Mouse (Mus musculus): ENCODE measurements around the gene Tbxa2r. TPM values are rescaled to one million over a fixed set of nuclear protein-coding genes. Genes with fewer than 3 reads are reported as not detected.

The Tbxa2r gene
- total and polyA plus RNA-seq, 3 experiments, result 0.12 to 0.30 (median 0.13) TPM

DNA sequence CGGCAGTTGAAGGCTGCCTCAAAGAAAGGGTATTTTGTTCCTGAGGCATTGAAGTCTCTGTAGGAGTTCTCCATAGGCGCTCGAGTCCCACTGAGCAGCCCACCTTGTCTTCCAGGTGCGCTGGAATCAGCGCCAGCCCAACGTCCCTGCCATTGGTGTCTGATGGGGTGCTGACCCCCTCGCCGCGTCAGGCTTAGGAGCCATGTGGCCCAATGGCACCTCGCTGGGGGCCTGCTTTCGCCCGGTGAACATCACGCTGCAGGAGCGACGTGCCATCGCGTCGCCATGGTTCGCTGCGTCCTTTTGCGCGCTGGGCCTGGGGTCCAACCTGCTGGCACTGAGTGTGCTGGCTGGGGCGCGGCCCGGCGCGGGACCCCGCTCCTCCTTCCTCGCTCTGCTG, 3.7 kb downstream of the Tbxa2r start:
- Histone ChIP-seq H3K27me3 (replicated peaks) (peaks cover under 1% of the 10 kb centered on the region), H3K36me3 (replicated peaks in 1 of 2; ENCODE audit: control insufficient read depth in 1 of 2, insufficient read depth in 1 of 2, low read length in 1 of 2) (peaks cover under 1 to 32% of the 10 kb centered on the region in 2 experiments), H3K9me3 (replicated peaks; ENCODE audit: low read length) (no peaks in the 10 kb centered on the region), H3K4me3 (replicated peaks in 1 of 3; ENCODE audit: low read depth in 2 of 3, low read length in 2 of 3, poor library complexity in 1 of 3) (no peak overlapping the region), H3K4me2 (ENCODE audit: insufficient read depth, low read depth, poor library complexity, severe bottlenecking) (no peak overlapping the region), H3K79me2 (replicated peaks; ENCODE audit: control insufficient read depth, extremely low read depth, insufficient read depth, poor library complexity, severe bottlenecking) (no peaks in the 10 kb centered on the region), H3K9ac (ENCODE audit: insufficient read depth, low read depth) (no peak overlapping the region), H3K27ac (ENCODE audit: insufficient read depth, low read depth) (no peak overlapping the region), H3K4me1 (ENCODE audit: control insufficient read depth in 1 of 2, insufficient read depth in 2 of 2) (peaks cover 6 to 24% of the 10 kb centered on the region in 2 experiments)
- dilution Hi-C loops (cut with MboI; ENCODE audit: extremely low pct_ligation_motif_present, extremely low pct_unique_long_range_greater_than_20kb, low sequenced_read_pairs), result no loop called here
- in situ Hi-C loops (cut with MboI; ENCODE audit: low pct_ligation_motif_present, low pct_unique_long_range_greater_than_20kb, low sequenced_read_pairs), result no loop called here
- DNase-seq (ENCODE audit: extremely low read depth), result no peak
- TF ChIP-seq TCF12 (IDR thresholded peaks at IDR 0.05; ENCODE audit: low read depth, low read length) (no peak), UBTF (IDR thresholded peaks at IDR 0.05; ENCODE audit: low read depth, low read length) (no peak), ETS1 (conservative IDR thresholded peaks at IDR 0.05; ENCODE audit: low read depth, low read length) (no peak), E2F4 (IDR thresholded peaks at IDR 0.05; ENCODE audit: insufficient replicate concordance, low read depth, low read length) (no peak), GABPA (IDR thresholded peaks at IDR 0.05; ENCODE audit: insufficient replicate concordance, low read depth, low read length) (no peak), KAT2A (IDR thresholded peaks at IDR 0.05; ENCODE audit: insufficient replicate concordance, low read length) (no peak), MYC (IDR thresholded peaks at IDR 0.05; ENCODE audit: low read depth, low read length) (no peak), CHD2 (IDR thresholded peaks at IDR 0.05; ENCODE audit: low read length) (no peak), JUN (IDR thresholded peaks at IDR 0.05; ENCODE audit: insufficient read depth, low read depth, low read length) (no peak), CTCF (conservative IDR thresholded peaks at IDR 0.05 in 1 of 2, IDR thresholded peaks at IDR 0.05 in 1 of 2; ENCODE audit: low read depth in 2 of 2, low read length in 2 of 2) (no peak), SMC3 (IDR thresholded peaks at IDR 0.05; ENCODE audit: low read depth, low read length) (no peak), RCOR1 (conservative IDR thresholded peaks at IDR 0.05; ENCODE audit: low read depth, low read length) (no peak), ZC3H11A (IDR thresholded peaks at IDR 0.05; ENCODE audit: low read depth, low read length) (no peak), ZNF384 (IDR thresholded peaks at IDR 0.05; ENCODE audit: low read depth, low read length) (no peak), MAFK (IDR thresholded peaks at IDR 0.05; ENCODE audit: insufficient replicate concordance, low read length) (no peak), POLR2AphosphoS2 (IDR thresholded peaks at IDR 0.05; ENCODE audit: low read depth, low read length) (no peak), TBP (conservative IDR thresholded peaks at IDR 0.05; ENCODE audit: low read depth, low read length) (no peak), HCFC1 (IDR thresholded peaks at IDR 0.05; ENCODE audit: low read depth, low read length) (no peak)

DNA sequence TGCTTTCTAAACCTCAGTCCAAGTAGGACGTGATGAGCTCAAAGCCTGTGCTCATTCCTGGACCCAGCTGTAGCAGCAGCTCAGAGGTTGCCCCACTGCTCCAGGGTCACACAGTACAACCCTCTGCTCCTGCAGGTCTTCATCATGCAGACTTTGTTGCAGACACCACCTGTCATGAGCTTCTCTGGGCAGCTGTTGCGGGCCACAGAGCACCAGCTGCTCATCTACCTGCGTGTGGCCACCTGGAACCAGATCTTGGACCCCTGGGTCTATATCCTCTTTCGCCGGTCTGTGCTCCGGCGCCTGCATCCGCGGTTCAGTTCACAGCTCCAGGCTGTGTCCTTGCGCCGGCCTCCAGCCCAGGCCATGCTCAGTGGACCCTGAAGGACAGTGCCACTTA, 5.8 kb downstream of the Tbxa2r start:
- in situ Hi-C loops (cut with MboI; ENCODE audit: low pct_ligation_motif_present, low pct_unique_long_range_greater_than_20kb, low sequenced_read_pairs), result no loop called here
- dilution Hi-C loops (cut with MboI; ENCODE audit: extremely low pct_ligation_motif_present, extremely low pct_unique_long_range_greater_than_20kb, low sequenced_read_pairs), result no loop called here
- peaks cover 4 to 12% of the 10 kb centered on the region in 2 experiments for H3K4me1 ChIP-seq (ENCODE audit: control insufficient read depth in 1 of 2, insufficient read depth in 2 of 2)

More for the DNA sequence above, 5.8 kb downstream of the Tbxa2r start:
- Histone ChIP-seq H3K9me3 (replicated peaks; ENCODE audit: low read length) (no peaks in the 10 kb centered on the region), H3K4me2 (ENCODE audit: insufficient read depth, low read depth, poor library complexity, severe bottlenecking) (no peak overlapping the region), H3K79me2 (replicated peaks; ENCODE audit: control insufficient read depth, extremely low read depth, insufficient read depth, poor library complexity, severe bottlenecking) (no peaks in the 10 kb centered on the region), H3K27me3 (replicated peaks) (peaks cover 3% of the 10 kb centered on the region), H3K4me3 (replicated peaks in 1 of 3; ENCODE audit: low read depth in 2 of 3, low read length in 2 of 3, poor library complexity in 1 of 3) (no peak overlapping the region), H3K9ac (ENCODE audit: insufficient read depth, low read depth) (no peak overlapping the region), H3K27ac (ENCODE audit: insufficient read depth, low read depth) (no peak overlapping the region), H3K36me3 (replicated peaks in 1 of 2; ENCODE audit: control insufficient read depth in 1 of 2, insufficient read depth in 1 of 2, low read length in 1 of 2) (peaks cover 0 to 16% of the 10 kb centered on the region in 2 experiments)
- TF ChIP-seq NELFE (IDR thresholded peaks at IDR 0.05; ENCODE audit: low read depth, low read length) (no peak), RAD21 (IDR thresholded peaks at IDR 0.05; ENCODE audit: low read depth, low read length) (no peak), ZNF384 (IDR thresholded peaks at IDR 0.05; ENCODE audit: low read depth, low read length) (no peak), CHD2 (IDR thresholded peaks at IDR 0.05; ENCODE audit: low read length) (no peak), TBP (conservative IDR thresholded peaks at IDR 0.05; ENCODE audit: low read depth, low read length) (no peak)
- DNase-seq (ENCODE audit: extremely low read depth), result no peak
